Mouse (Mus musculus): ENCODE measurements around the gene Nt5dc1. TPM values are rescaled to one million over a fixed set of nuclear protein-coding genes. Genes with fewer than 3 reads are reported as not detected.
"Not testable (repeated sequence)": the region's sequence is repeated elsewhere in the genome, so short reads cannot be mapped to it uniquely, and the experiment has no call there.

Gene Nt5dc1
- polyA plus RNA-seq (2014; fragmentation: Nextera tagmentation; extraction: Ambion mirVana) = 5.8 and 6.1 TPM in 2 replicates

DNA sequence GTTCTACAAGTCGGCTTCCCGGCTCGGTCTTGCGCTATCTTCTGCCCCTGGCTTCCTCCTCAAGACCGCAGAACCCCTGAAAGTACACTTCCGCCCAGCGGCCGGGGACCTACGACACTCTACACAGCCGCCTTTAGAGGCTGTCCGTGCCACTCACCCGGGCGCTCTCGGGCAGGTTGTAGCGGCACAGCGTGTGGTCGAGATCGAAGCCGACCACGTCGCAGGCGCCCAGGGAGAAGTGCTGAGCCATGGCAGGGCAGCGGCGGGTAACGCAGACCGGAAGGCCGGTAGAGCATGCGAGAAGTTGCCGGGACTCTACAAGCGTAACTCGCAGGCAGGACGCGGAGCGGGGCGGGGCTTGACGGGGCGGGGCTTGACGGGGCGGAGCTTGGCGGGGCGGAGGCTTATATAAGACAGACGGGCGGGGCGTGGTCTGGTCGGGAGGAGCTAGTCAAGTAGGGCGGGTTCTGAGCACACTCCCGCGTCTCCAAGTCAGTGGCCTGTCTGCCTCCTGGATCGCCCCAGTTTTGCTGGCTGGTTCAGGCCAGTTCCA is at the start of gene Nt5dc1:
Gene Nt5dc1, minus strand, starts transcription at position 349 of the 553 bp plus-strand sequence.
- Histone ChIP-seq H3K4me3 (ENCODE audit: low read depth, low read length) (peak within 1 kb of the TSS; percentile 63), H3K9ac (ENCODE audit: low read depth, low read length) (peak within 1 kb of the TSS; percentile 78), H3K27ac (ENCODE audit: low read depth, low read length) (no peak within 1 kb of the TSS), H3K4me1 (replicated peaks; ENCODE audit: control insufficient read depth, insufficient read depth, low read length) (no peaks in the 10 kb centered on the region), H3K4me2 (replicated peaks; ENCODE audit: low read depth, low read length) (peak within 1 kb of the TSS; percentile 55), H3K36me3 (ENCODE audit: control insufficient read depth, insufficient read depth, low read length) (no peaks in the 10 kb centered on the region), H3K9me3 (ENCODE audit: control insufficient read depth, low read length) (no peaks in the 10 kb centered on the region), H3K27me3 (ENCODE audit: control insufficient read depth, insufficient read depth, low read length) (no peaks in the 10 kb centered on the region)
- DNase-seq (ENCODE audit: low spot score) (peak; percentile 93), ATAC-seq (ENCODE audit: low FRiP score) (peak; percentile 99)
- WGBS = under 1% methylated on average over 41 of the region's 49 CpGs

DNA sequence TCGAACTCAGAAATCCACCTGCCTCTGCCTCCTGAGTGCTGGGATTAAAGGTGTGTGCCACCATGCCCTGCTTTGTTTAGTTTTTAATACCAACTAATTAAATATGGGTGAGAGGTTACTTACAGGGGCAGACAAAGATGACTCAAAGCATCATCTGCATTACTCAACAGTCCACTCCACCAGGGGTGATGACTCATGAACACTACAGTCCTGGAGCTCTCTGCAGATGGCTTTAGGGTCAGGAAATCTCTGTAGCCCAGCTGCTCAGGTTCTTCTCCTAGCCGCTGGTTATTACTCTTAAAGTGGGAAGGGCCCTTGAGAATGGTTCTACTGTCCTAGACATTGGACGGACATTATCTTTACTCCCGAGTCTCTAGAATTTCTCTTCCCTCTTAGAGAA is 46.0 kb upstream of the Nt5dc1 start:
- Histone ChIP-seq H3K9me3 (ENCODE audit: control insufficient read depth, low read length) (no peaks in the 10 kb centered on the region), H3K27ac (ENCODE audit: low read depth, low read length) (no peak overlapping the region), H3K9ac (ENCODE audit: low read depth, low read length) (no peak overlapping the region), H3K4me1 (replicated peaks; ENCODE audit: control insufficient read depth, insufficient read depth, low read length) (no peaks in the 10 kb centered on the region), H3K4me2 (replicated peaks; ENCODE audit: low read depth, low read length) (no peak overlapping the region), H3K27me3 (ENCODE audit: control insufficient read depth, insufficient read depth, low read length) (no peaks in the 10 kb centered on the region), H3K4me3 (ENCODE audit: low read depth, low read length) (no peak overlapping the region), H3K36me3 (ENCODE audit: control insufficient read depth, insufficient read depth, low read length) (no peaks in the 10 kb centered on the region)
- ATAC-seq (ENCODE audit: low FRiP score) (no peak), DNase-seq (ENCODE audit: low spot score) (no peak)
- 90% methylated on average over 4 of the region's 4 CpGs for WGBS

DNA sequence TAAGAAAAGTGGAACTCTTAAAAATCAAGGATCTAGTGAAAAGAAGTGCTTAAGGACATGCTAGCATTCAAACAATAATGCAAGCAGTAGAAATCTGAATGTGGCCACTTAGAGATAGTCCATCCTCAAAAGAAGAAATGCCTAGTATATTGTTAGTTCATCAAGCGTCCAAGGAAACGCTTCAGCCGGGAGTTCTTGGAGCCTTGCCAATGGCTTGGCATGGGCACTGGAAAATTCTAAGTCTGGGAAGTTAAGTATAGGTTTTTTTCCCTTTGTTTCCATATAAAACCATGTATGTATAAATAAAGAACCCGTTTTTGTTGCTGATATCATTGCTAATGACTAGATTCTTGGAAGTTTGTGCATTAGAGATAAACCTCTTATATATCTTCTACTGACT is 43.1 kb upstream of the Nt5dc1 start:
- Histone ChIP-seq H3K9ac (ENCODE audit: low read depth, low read length) (no peak overlapping the region), H3K9me3 (ENCODE audit: control insufficient read depth, low read length) (no peaks in the 10 kb centered on the region), H3K4me3 (ENCODE audit: low read depth, low read length) (no peak overlapping the region), H3K4me2 (replicated peaks; ENCODE audit: low read depth, low read length) (no peak overlapping the region), H3K27me3 (ENCODE audit: control insufficient read depth, insufficient read depth, low read length) (no peaks in the 10 kb centered on the region), H3K36me3 (ENCODE audit: control insufficient read depth, insufficient read depth, low read length) (no peaks in the 10 kb centered on the region), H3K27ac (ENCODE audit: low read depth, low read length) (no peak overlapping the region), H3K4me1 (replicated peaks; ENCODE audit: control insufficient read depth, insufficient read depth, low read length) (no peaks in the 10 kb centered on the region)
- DNase-seq (ENCODE audit: low spot score) (no peak), ATAC-seq (ENCODE audit: low FRiP score) (no peak)
- 84% methylated on average over 4 of the region's 4 CpGs for WGBS

DNA sequence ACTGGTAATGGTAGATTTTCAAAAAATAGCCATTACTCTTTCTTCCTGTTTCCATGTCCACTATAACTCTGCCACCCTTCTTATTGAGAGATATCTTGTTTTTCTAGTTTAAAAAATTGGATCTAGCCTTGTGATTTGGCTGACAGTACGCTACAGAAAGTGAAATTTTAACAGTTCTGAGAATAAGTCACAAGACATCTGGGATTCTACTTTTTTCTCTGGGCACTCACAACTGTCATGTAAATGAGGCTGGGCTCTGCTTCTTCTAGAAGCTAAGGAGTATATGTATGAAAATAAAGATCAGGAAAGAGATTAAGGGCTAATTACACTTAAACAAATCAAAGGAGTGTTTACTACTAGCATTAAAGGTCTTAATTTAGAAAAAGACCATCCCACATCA is 31.1 kb upstream of the Nt5dc1 start:
- no peak overlapping the region for H3K9ac ChIP-seq (ENCODE audit: low read depth, low read length)
- H3K4me3 ChIP-seq (ENCODE audit: low read depth, low read length) = no peak overlapping the region
- no peaks in the 10 kb centered on the region for H3K27me3 ChIP-seq (ENCODE audit: control insufficient read depth, insufficient read depth, low read length)
- H3K4me2 ChIP-seq (replicated peaks; ENCODE audit: low read depth, low read length) = no peak overlapping the region
- H3K27ac ChIP-seq (ENCODE audit: low read depth, low read length) = no peak overlapping the region
- ATAC-seq (ENCODE audit: low FRiP score) (no peak), DNase-seq (ENCODE audit: low spot score) (no peak)
- WGBS = 86% methylated on average over 1 of the region's 1 CpGs
- no peaks in the 10 kb centered on the region for H3K36me3 ChIP-seq (ENCODE audit: control insufficient read depth, insufficient read depth, low read length)
- no peaks in the 10 kb centered on the region for H3K4me1 ChIP-seq (replicated peaks; ENCODE audit: control insufficient read depth, insufficient read depth, low read length)
- H3K9me3 ChIP-seq (ENCODE audit: control insufficient read depth, low read length) = no peaks in the 10 kb centered on the region

DNA sequence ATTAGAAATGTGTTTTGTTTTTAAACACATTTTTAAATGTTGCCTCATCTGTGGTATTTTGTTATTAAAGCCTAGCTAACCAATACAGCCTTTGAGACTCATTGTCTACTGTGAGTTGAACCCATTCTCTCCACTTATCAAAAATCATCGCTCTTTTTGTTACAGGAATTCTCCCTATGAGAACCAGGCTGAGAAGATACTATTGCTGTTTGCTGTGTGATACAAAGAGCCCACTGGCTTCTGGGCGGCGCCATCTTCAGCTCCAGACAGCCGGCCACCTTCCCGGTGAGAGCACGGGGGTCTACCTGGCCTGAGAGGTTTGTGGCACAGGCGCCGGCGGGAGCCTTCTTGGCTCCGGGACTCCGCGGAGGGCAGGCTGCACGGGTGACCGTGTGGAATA is 15.8 kb upstream of the Nt5dc1 start:
- 95% methylated on average over 6 of the region's 14 CpGs for WGBS
- not testable (repeated sequence) for H3K27ac ChIP-seq (ENCODE audit: low read depth, low read length); H3K4me3 ChIP-seq (ENCODE audit: low read depth, low read length); ATAC-seq (ENCODE audit: low FRiP score); H3K36me3 ChIP-seq (ENCODE audit: control insufficient read depth, insufficient read depth, low read length); H3K9ac ChIP-seq (ENCODE audit: low read depth, low read length); H3K4me2 ChIP-seq (replicated peaks; ENCODE audit: low read depth, low read length); H3K27me3 ChIP-seq (ENCODE audit: control insufficient read depth, insufficient read depth, low read length); DNase-seq (ENCODE audit: low spot score); H3K4me1 ChIP-seq (replicated peaks; ENCODE audit: control insufficient read depth, insufficient read depth, low read length); H3K9me3 ChIP-seq (ENCODE audit: control insufficient read depth, low read length)

DNA sequence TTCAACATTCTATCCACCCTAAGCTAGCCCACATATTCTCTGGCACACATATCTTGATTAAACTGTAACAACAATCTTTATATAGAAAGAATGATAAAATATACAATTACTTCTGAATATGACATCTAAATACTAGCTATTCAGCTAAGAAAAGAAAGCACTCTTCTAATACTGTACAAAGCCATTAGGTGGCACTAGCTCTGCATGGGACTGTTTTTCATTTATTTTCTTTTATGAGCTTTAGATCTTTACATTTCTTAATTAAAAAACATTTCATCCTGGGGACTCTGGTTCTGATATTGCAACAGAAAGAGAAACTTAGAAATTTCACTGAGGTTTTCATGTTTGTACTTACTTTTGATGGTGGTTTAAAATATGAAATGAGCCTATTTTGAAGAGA is 13.4 kb upstream of the Nt5dc1 start:
- no peaks in the 10 kb centered on the region for H3K27me3 ChIP-seq (ENCODE audit: control insufficient read depth, insufficient read depth, low read length)
- H3K27ac ChIP-seq (ENCODE audit: low read depth, low read length) = no peak overlapping the region
- ATAC-seq (ENCODE audit: low FRiP score) = no peak

DNA sequence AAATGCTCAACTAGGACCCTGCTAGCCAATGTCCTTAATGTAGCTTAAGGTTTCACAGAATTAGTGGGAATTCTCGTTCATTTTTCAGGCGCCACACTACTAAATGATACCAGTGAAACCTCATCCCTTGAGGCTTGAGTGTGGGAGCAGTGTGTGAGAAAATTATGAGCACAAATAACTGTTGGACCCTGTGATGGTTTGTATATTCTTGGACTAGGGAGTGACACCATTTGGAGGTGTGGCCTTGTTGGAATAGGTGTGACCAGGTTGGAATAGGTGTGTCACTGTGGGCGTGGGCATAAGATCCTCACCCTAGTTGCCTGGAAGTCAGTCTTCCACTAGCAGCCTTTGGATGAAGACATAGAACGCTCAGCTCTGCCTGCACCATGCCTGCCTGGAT is 442 bp upstream of the Nt5dc1 start:
- not testable (repeated sequence) for DNase-seq (ENCODE audit: low spot score); H3K36me3 ChIP-seq (ENCODE audit: control insufficient read depth, insufficient read depth, low read length); H3K27ac ChIP-seq (ENCODE audit: low read depth, low read length); H3K9ac ChIP-seq (ENCODE audit: low read depth, low read length); H3K4me1 ChIP-seq (replicated peaks; ENCODE audit: control insufficient read depth, insufficient read depth, low read length); H3K27me3 ChIP-seq (ENCODE audit: control insufficient read depth, insufficient read depth, low read length); H3K9me3 ChIP-seq (ENCODE audit: control insufficient read depth, low read length)
- H3K4me2 ChIP-seq (replicated peaks; ENCODE audit: low read depth, low read length) = peak overlapping the region; percentile 55
- ATAC-seq (ENCODE audit: low FRiP score) = peak; percentile 59; the same call in 1 of the 2 replicates
- H3K4me3 ChIP-seq (ENCODE audit: low read depth, low read length) = peak overlapping the region; percentile 63
- 87% methylated on average over 4 of the region's 4 CpGs for whole genome bisulfite sequencing

More for the DNA sequence above, 13.4 kb upstream of the Nt5dc1 start:
- Histone ChIP-seq H3K36me3 (ENCODE audit: control insufficient read depth, insufficient read depth, low read length) (no peaks in the 10 kb centered on the region), H3K4me3 (ENCODE audit: low read depth, low read length) (no peak overlapping the region), H3K9ac (ENCODE audit: low read depth, low read length) (no peak overlapping the region), H3K9me3 (ENCODE audit: control insufficient read depth, low read length) (no peaks in the 10 kb centered on the region), H3K4me2 (replicated peaks; ENCODE audit: low read depth, low read length) (no peak overlapping the region), H3K4me1 (replicated peaks; ENCODE audit: control insufficient read depth, insufficient read depth, low read length) (no peaks in the 10 kb centered on the region)
- DNase-seq (ENCODE audit: low spot score) = peak; percentile 9

DNA sequence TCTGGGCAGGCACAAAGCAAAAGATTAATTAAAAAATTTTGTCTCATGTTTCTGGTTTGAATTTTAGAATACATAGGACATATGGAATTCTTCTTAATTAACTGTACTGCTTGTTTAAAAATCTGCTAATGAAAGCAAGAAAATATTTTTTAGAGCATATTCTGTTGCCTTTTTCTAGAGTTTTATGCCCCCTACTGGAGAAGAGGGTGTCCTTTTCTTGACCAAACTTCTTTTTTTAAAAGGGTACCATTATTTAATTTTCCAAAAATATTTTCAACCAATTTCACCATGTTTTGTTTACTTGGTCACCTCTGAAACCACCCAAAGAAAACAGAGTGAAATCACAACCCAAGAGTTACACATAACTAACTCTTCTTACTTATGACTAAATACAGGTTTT is 19.1 kb downstream of the Nt5dc1 start:
- H3K4me3 ChIP-seq (ENCODE audit: low read depth, low read length) = no peak overlapping the region
- H3K27me3 ChIP-seq (ENCODE audit: control insufficient read depth, insufficient read depth, low read length) = no peaks in the 10 kb centered on the region
- H3K4me1 ChIP-seq (replicated peaks; ENCODE audit: control insufficient read depth, insufficient read depth, low read length) = no peaks in the 10 kb centered on the region
- ATAC-seq (ENCODE audit: low FRiP score) = no peak
- no peak overlapping the region for H3K27ac ChIP-seq (ENCODE audit: low read depth, low read length)
- no peak overlapping the region for H3K9ac ChIP-seq (ENCODE audit: low read depth, low read length)
- DNase-seq (ENCODE audit: low spot score) = no peak
- no peaks in the 10 kb centered on the region for H3K36me3 ChIP-seq (ENCODE audit: control insufficient read depth, insufficient read depth, low read length)
- no peaks in the 10 kb centered on the region for H3K9me3 ChIP-seq (ENCODE audit: control insufficient read depth, low read length)
- no peak overlapping the region for H3K4me2 ChIP-seq (replicated peaks; ENCODE audit: low read depth, low read length)

DNA sequence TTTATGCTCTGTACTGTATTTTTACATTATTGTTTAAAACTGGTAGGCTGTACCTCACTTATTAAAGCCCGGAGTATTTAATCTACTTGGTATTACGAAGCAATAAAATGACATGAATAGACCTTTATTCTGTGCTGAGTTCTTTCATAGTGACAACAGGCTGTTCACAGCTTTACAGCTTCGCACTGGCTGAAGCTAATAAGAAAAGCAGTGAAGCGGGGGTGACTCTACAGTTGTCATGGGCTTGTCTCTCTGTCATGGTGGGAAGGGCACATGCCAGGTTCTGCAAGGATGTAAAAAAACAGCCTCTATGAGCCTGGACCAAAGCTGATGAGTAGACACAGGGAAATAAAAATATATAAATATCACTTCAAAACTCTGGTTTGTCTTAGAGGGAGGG is 21.4 kb downstream of the Nt5dc1 start:
- DNase-seq (ENCODE audit: low spot score) (no peak), ATAC-seq (ENCODE audit: low FRiP score) (no peak)
- no peak overlapping the region for H3K4me3 ChIP-seq (ENCODE audit: low read depth, low read length)
- 82% methylated on average over 4 of the region's 4 CpGs for WGBS
- no peaks in the 10 kb centered on the region for H3K36me3 ChIP-seq (ENCODE audit: control insufficient read depth, insufficient read depth, low read length)
- H3K4me2 ChIP-seq (replicated peaks; ENCODE audit: low read depth, low read length) = no peak overlapping the region
- no peaks in the 10 kb centered on the region for H3K27me3 ChIP-seq (ENCODE audit: control insufficient read depth, insufficient read depth, low read length)
- H3K27ac ChIP-seq (ENCODE audit: low read depth, low read length) = no peak overlapping the region
- no peaks in the 10 kb centered on the region for H3K9me3 ChIP-seq (ENCODE audit: control insufficient read depth, low read length)
- H3K4me1 ChIP-seq (replicated peaks; ENCODE audit: control insufficient read depth, insufficient read depth, low read length) = no peaks in the 10 kb centered on the region
- no peak overlapping the region for H3K9ac ChIP-seq (ENCODE audit: low read depth, low read length)

All from hindbrain, embryonic 11.5 days (tissue).